Mouse (Mus musculus) ES-Bruce4 (cell line): ENCODE data around the gene 2610301B20Rik.

Experiments
- CTCF ChIP-seq: IDR thresholded peaks from one replicate; pipeline ENCODE4 v1.8.1; 2011; ENCODE audit warnings: low read depth, low read length
- EP300 ChIP-seq: IDR thresholded peaks from 2 replicates; pipeline ENCODE4 v1.6.1; 2011; ENCODE audit warnings: low read depth, low read length; ENCODE audit not compliant: insufficient read depth
- POLR2A ChIP-seq: IDR thresholded peaks from one replicate; pipeline ENCODE4 v1.8.1; 2011; ENCODE audit warnings: low read length; ENCODE audit not compliant: insufficient read depth

DNA sequence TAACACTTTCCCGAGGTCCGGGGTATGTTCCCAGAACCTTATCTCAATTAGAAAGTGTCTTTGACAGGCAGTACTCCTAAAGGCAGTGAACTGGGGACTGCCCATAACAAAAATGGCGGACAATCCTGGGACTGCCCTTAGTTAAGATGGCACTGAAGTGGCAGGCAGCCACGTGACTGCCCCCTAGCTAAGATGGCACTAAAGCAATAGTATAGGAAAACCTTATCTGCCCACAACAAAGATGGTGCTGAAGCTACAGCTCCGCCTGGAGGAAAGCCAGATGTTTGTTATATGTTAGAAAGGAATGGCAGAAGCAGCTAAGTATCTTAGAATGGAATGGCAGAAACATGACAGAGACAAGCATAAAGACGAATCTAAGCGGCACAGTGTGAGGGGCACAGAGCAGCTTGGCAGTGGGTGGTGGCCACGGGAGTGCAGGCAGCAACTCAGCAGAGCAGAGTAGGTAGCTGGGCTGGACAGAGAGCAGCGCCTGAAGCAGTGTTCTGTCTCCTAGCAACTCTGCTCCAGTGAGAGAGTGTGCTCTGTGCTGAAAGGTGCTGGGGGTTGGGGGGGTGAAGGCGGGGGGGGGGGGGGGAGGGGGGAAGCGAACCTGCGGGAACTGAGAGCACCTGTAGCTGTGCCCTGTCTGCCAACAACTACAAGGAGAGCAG, 14.3 kb upstream of the 2610301B20Rik start:
- TF ChIP-seq EP300, result no peak
- no peak for TF ChIP-seq CTCF
- TF ChIP-seq POLR2A, result no peak
